Mouse (Mus musculus) neural tube, embryonic 13.5 days (tissue): Measurements from ENCODE around the gene Nudt7. TPM values are rescaled to one million over a fixed set of nuclear protein-coding genes. Genes with fewer than 3 reads are reported as not detected.

ENCODE experiments used
- ATAC-seq: fragments of 200-750 bp; cut with Nextera tagmentation; 2 replicates; pipeline ENCODE4 v1.8.0; 2017; ENCODE audit warnings: low read depth, mild to moderate bottlenecking, moderate TSS enrichment, moderate library complexity
- H3K27ac ChIP-seq: fragments of 300-500 bp; sonication (generic); replicated peaks from 2 replicates; pipeline ENCODE4 v1.5.1; 2015; ENCODE audit warnings: moderate library complexity, mild to moderate bottlenecking, inconsistent platforms
- H3K27me3 ChIP-seq: fragments of 300-500 bp; sonication (generic); 2 replicates; pipeline ENCODE4 v1.6.1; 2015; ENCODE audit warnings: mild to moderate bottlenecking, inconsistent platforms
- H3K36me3 ChIP-seq: fragments of 300-500 bp; sonication (generic); 2 replicates; pipeline ENCODE4 v1.6.1; 2015; ENCODE audit warnings: mild to moderate bottlenecking, inconsistent platforms
- H3K4me1 ChIP-seq: fragments of 300-500 bp; sonication (generic); replicated peaks from 2 replicates; pipeline ENCODE4 v1.6.1; 2015; ENCODE audit warnings: inconsistent platforms
- H3K4me2 ChIP-seq: fragments of 300-500 bp; sonication (generic); 2 replicates; pipeline ENCODE4 v1.6.1; 2015; ENCODE audit warnings: inconsistent platforms, mild to moderate bottlenecking, moderate library complexity
- H3K4me3 ChIP-seq: fragments of 300-500 bp; sonication (generic); 2 replicates; pipeline ENCODE4 v1.5.1; 2015; ENCODE audit warnings: mild to moderate bottlenecking, inconsistent platforms
- H3K9ac ChIP-seq: fragments of 300-500 bp; sonication (generic); 2 replicates; pipeline ENCODE4 v1.6.1; 2015; ENCODE audit warnings: moderate library complexity, mild to moderate bottlenecking, inconsistent platforms
- H3K9me3 ChIP-seq: fragments of 300-500 bp; sonication (generic); 2 replicates; pipeline ENCODE4 v1.6.1; 2016; ENCODE audit warnings: inconsistent platforms
- WGBS: fragments of 180-500 bp; shearing (Covaris S2); methylation state at CpG from one replicate; pipeline ENCODE4 v1.1.7; 2015; 5-methylcytosine and 5-hydroxymethylcytosine counted together
- polyA plus RNA-seq: library from polyadenylated mRNA; unstranded; fragments of >200 nt; fragmentation: Nextera tagmentation; extraction: Ambion mirVana; gene quantifications from 2 replicates; pipeline ENCODE4 v1.2.1, GENCODE M21; 2015

The Nudt7 gene
- polyA plus RNA-seq, 1 experiment from 2014 or later, result 8.9 TPM

DNA sequence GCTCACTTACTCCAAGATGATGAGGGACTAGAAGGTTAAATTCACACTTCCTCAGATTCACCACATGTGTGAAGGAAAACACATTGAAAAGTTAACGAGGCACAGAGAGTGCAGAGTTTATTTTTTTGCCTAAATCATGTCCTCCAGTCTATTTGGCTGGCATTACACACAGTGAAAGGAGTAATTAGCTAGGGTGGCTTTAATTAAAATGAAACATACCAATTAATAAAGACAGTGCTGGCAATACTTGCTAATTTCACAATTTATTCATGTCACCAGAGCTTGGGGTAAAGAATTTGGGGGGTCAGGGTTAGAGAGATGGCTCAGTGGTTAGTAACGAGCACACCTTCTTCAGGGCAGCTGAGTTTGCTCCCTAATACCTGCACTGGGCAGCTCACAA is 25.2 kb downstream of the Nudt7 start:
- H3K9ac ChIP-seq, result no peak overlapping the region
- no peaks in the 10 kb centered on the region for H3K4me1 ChIP-seq
- H3K27ac ChIP-seq, result no peak overlapping the region
- ATAC-seq, result no peak
- H3K9me3 ChIP-seq, result no peaks in the 10 kb centered on the region
- H3K4me2 ChIP-seq, result no peak overlapping the region
- H3K36me3 ChIP-seq, result no peaks in the 10 kb centered on the region
- H3K4me3 ChIP-seq, result no peak overlapping the region
- no peaks in the 10 kb centered on the region for H3K27me3 ChIP-seq
- 67% methylated on average over 2 of the region's 2 CpGs for WGBS

DNA sequence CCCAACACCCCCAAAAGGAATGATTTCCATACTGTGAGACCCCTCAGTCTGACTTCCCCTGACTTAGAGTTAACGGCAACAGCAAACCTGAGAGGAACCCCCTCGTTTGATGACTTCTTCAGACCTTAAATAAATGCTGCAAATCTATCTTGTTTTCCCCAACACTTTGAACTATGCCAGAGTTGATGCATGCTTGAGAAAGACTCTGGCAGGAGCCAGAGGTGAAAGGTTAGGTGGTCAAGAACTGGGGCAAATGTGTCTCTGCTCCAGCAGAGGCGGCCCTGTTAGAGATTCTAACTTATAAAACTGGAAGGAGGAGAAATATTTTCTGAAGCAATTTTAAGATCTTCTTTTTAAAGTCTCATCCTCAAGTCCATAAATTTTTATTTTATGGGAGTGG is 26.3 kb downstream of the Nudt7 start:
- no peak overlapping the region for H3K4me3 ChIP-seq
- no peak overlapping the region for H3K4me2 ChIP-seq
- no peaks in the 10 kb centered on the region for H3K9me3 ChIP-seq
- ATAC-seq, result no peak
- H3K4me1 ChIP-seq, result no peaks in the 10 kb centered on the region
- H3K36me3 ChIP-seq, result no peaks in the 10 kb centered on the region
- H3K27ac ChIP-seq, result no peak overlapping the region
- no peak overlapping the region for H3K9ac ChIP-seq
- 84% methylated on average over 3 of the region's 3 CpGs for WGBS
- H3K27me3 ChIP-seq, result no peaks in the 10 kb centered on the region

- 87% methylated on average over 3 of the region's 3 CpGs for WGBS
- H3K4me3 ChIP-seq, result no peak overlapping the region
- H3K9ac ChIP-seq, result no peak overlapping the region
- ATAC-seq, result no peak
- 0 out of 2 replicates have a peak, but pooled peaks cover 4% of the 10 kb centered on the region for H3K4me1 ChIP-seq
- no peak overlapping the region for H3K4me2 ChIP-seq
- no peaks in the 10 kb centered on the region for H3K27me3 ChIP-seq
- H3K9me3 ChIP-seq, result no peaks in the 10 kb centered on the region; the same call in 1 of the 2 replicates
- H3K27ac ChIP-seq, result no peak overlapping the region
- H3K36me3 ChIP-seq, result no peaks in the 10 kb centered on the region
Measured at GRCm38 (mm10) chr8:114163871-114164270, 30.5 kb downstream of the Nudt7 start.

DNA sequence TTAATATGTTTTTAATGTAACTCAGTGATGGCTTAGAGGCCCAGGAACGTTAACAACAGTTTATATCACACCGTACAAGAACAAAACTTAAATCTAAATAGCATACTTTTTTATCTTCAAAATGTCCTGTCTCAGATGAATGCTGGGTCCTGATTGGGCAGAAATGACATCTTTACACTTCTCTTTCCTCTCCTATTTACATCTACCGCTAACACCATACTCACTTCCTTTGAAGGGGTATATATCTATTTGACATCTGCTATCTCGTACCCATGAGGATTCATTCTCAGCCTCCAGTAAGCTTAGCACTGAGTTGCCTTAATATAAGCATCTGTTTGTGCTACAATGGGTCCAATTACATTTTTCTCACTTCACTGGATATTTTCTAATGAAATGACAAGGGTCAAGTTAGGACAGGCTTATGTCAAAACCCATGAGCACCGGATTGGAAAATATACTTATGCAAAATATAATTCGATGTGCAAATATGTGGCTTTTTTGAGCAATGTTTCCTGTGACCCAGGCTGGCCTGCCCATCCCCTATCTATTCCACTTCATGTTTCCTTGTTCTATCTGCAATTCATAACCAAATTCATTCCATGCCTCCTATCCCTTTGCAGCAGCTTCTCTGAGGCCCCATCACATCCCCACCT is 31.2 kb downstream of the Nudt7 start:
- Histone ChIP-seq H3K4me3 (no peak overlapping the region), H3K9ac (no peak overlapping the region), H3K27me3 (no peaks in the 10 kb centered on the region), H3K4me2 (no peak overlapping the region), H3K36me3 (no peaks in the 10 kb centered on the region), H3K27ac (no peak overlapping the region), H3K4me1 (0 out of 2 replicates have a peak, but pooled peaks cover 4% of the 10 kb centered on the region), H3K9me3 (no peaks in the 10 kb centered on the region; the same call in 1 of the 2 replicates)
- no peak for ATAC-seq
- WGBS, result 79% methylated on average over 6 of the region's 6 CpGs

DNA sequence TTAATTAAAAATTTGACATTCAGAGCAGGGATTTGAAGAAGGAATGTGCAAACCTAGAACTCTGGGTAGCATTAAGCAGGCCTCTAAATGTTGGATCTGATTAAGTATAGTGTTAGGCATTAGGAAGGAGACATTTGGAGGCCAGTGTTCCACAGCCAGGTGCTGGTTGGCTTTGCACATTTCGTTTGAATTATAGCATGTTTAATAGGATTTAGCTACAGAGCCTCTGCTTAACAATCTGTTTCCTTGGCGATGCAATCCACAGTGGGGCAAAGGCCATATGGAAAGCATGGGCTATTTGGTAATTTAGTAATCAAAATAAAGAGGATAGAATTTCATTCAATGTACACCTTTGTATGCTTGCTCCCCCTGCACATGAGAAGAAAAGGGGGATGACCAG is 32.4 kb downstream of the Nudt7 start:
- no peak for ATAC-seq
- 0 out of 2 replicates have a peak, but pooled peaks cover 4% of the 10 kb centered on the region for H3K4me1 ChIP-seq
- no peaks in the 10 kb centered on the region; the same call in 1 of the 2 replicates for H3K9me3 ChIP-seq
- H3K4me3 ChIP-seq, result no peak overlapping the region
- 63% methylated on average over 2 of the region's 2 CpGs for WGBS
- no peak overlapping the region for H3K9ac ChIP-seq
- H3K27me3 ChIP-seq, result no peaks in the 10 kb centered on the region
- H3K36me3 ChIP-seq, result no peaks in the 10 kb centered on the region
- no peak overlapping the region for H3K4me2 ChIP-seq
- no peak overlapping the region for H3K27ac ChIP-seq

DNA sequence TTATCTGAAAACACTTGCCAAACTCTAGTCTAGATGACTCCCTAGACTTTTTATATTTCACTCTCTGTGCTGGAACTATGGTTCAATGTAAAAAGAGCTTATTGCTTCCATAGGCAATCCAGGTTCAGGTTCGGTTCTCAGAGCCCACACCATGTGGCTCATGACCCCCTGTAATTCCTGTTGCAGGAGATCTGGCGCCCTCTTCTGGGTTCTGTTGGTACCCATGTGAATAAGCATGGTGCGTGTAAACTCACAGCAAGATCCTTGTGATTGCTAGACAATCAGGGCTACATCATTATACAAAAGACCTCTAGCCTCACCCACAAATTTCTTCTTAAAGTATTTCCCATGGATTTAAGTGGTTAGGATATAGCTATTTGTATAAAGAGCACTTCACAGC is 43.4 kb downstream of the Nudt7 start:
- no peaks in the 10 kb centered on the region for H3K9me3 ChIP-seq
- H3K27me3 ChIP-seq, result no peaks in the 10 kb centered on the region
- no peak overlapping the region for H3K4me2 ChIP-seq
- H3K27ac ChIP-seq, result no peak overlapping the region
- H3K9ac ChIP-seq, result no peak overlapping the region
- no peaks in the 10 kb centered on the region for H3K36me3 ChIP-seq
- WGBS, result 69% methylated on average over 3 of the region's 3 CpGs
- ATAC-seq, result no peak
- H3K4me1 ChIP-seq, result no peaks in the 10 kb centered on the region
- no peak overlapping the region for H3K4me3 ChIP-seq

GRCm38 (mm10) chr8:114193334-114193733 is 60.0 kb downstream of the Nudt7 start:
- Histone ChIP-seq H3K27me3 (no peaks in the 10 kb centered on the region), H3K4me1 (peaks cover 4% of the 10 kb centered on the region), H3K9ac (no peak overlapping the region), H3K4me2 (no peak overlapping the region), H3K27ac (no peak overlapping the region), H3K36me3 (no peaks in the 10 kb centered on the region), H3K4me3 (no peak overlapping the region), H3K9me3 (no peaks in the 10 kb centered on the region)
- 85% methylated on average over 5 of the region's 5 CpGs for WGBS
- ATAC-seq, result no peak

DNA sequence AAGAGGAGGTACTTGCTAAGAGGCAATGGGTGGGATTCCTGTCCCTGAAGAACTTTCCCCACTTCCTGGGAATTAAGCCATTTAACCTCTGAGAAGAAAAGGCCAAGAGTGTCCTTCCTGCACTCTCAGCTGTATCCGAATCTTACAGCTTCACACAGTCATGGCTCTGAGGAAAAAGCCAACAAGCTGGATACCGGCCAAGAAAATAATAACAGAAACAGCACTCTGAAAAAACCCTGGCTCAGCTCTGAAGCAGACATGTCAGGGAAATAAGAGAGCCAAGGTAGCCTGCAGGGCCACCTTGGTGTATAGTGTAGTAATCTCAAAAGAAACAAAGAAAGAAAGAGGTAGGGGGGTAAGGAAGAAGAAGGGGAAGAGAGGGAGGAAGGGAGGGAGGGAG is 65.6 kb downstream of the Nudt7 start:
- Histone ChIP-seq H3K4me2 (no peak overlapping the region), H3K4me3 (no peak overlapping the region), H3K9ac (no peak overlapping the region), H3K27me3 (no peaks in the 10 kb centered on the region), H3K36me3 (no peaks in the 10 kb centered on the region), H3K4me1 (no peaks in the 10 kb centered on the region), H3K9me3 (no peaks in the 10 kb centered on the region), H3K27ac (no peak overlapping the region)
- WGBS, result 61% methylated on average over 2 of the region's 2 CpGs
- no peak for ATAC-seq

Other genes starting within 250 kb of the Nudt7 start
- 21.4 and 26.6 TPM in 2 replicates for gene Vat1l, start 72.1 kb downstream of the Nudt7 start, polyA plus RNA-seq